Mouse (Mus musculus): ENCODE measurements around the gene Ppp6r1. TPM values are rescaled to one million over a fixed set of nuclear protein-coding genes. Genes with fewer than 3 reads are reported as not detected.

Ppp6r1 gene
- polyA plus RNA-seq, 1 experiment from 2014 or later, result 8.1 TPM

GRCm38 (mm10) chr7:4631031-4631430, 27.8 kb downstream of the Ppp6r1 start, which contains the start of gene Tmem86b:
Gene Tmem86b, minus strand, starts transcription at chr7:4631422.
- no peak within 1 kb of the TSS for H3K9ac ChIP-seq (ENCODE audit: low read length)
- H3K36me3 ChIP-seq (ENCODE audit: control insufficient read depth, insufficient read depth, low read length), result peaks cover 76% of the 10 kb centered on the region
- H3K27ac ChIP-seq (replicated peaks in 1 of 2; ENCODE audit: control insufficient read depth in 1 of 2, insufficient read depth in 1 of 2, low read depth in 2 of 2, low read length in 2 of 2), result no peak within 1 kb of the TSS
- H3K9me3 ChIP-seq (ENCODE audit: control insufficient read depth, low read length), result no peaks in the 10 kb centered on the region
- no peaks in the 10 kb centered on the region for H3K27me3 ChIP-seq (ENCODE audit: control insufficient read depth, insufficient read depth, low read length)
- 84% methylated on average over 4 of the region's 4 CpGs for WGBS
- no peak within 1 kb of the TSS for H3K4me3 ChIP-seq (ENCODE audit: control insufficient read depth in 1 of 2, insufficient read depth in 1 of 2, low read depth in 1 of 2, low read length in 2 of 2)
- ATAC-seq (ENCODE audit: insufficient number of reproducible peaks, insufficient read depth, low FRiP score, low read depth), result no peak
- H3K4me2 ChIP-seq (ENCODE audit: low read length), result no peak within 1 kb of the TSS
- H3K4me1 ChIP-seq (ENCODE audit: control insufficient read depth in 2 of 2, insufficient read depth in 2 of 2, low read length in 2 of 2), result no peaks in the 10 kb centered on the region

GRCm38 (mm10) chr7:4630198-4630597, 28.6 kb downstream of the Ppp6r1 start:
- Histone ChIP-seq H3K9ac (ENCODE audit: low read length) (no peak overlapping the region), H3K27me3 (ENCODE audit: control insufficient read depth, insufficient read depth, low read length) (no peaks in the 10 kb centered on the region), H3K4me1 (ENCODE audit: control insufficient read depth in 2 of 2, insufficient read depth in 2 of 2, low read length in 2 of 2) (no peaks in the 10 kb centered on the region), H3K27ac (replicated peaks in 1 of 2; ENCODE audit: control insufficient read depth in 1 of 2, insufficient read depth in 1 of 2, low read depth in 2 of 2, low read length in 2 of 2) (no peak overlapping the region), H3K4me3 (ENCODE audit: control insufficient read depth in 1 of 2, insufficient read depth in 1 of 2, low read depth in 1 of 2, low read length in 2 of 2) (no peak overlapping the region), H3K9me3 (ENCODE audit: control insufficient read depth, low read length) (no peaks in the 10 kb centered on the region), H3K36me3 (ENCODE audit: control insufficient read depth, insufficient read depth, low read length) (peaks cover 68% of the 10 kb centered on the region), H3K4me2 (ENCODE audit: low read length) (no peak overlapping the region; the same call in 1 of the 2 replicates)
- no peak for ATAC-seq (ENCODE audit: insufficient number of reproducible peaks, insufficient read depth, low FRiP score, low read depth)
- 67% methylated on average over 1 of the region's 1 CpGs for WGBS

GRCm38 (mm10) chr7:4629586-4629985, 29.2 kb downstream of the Ppp6r1 start:
- WGBS, result 79% methylated on average over 5 of the region's 5 CpGs
- H3K36me3 ChIP-seq (ENCODE audit: control insufficient read depth, insufficient read depth, low read length), result peaks cover 63% of the 10 kb centered on the region
- H3K4me1 ChIP-seq (ENCODE audit: control insufficient read depth in 2 of 2, insufficient read depth in 2 of 2, low read length in 2 of 2), result no peaks in the 10 kb centered on the region
- no peak overlapping the region for H3K9ac ChIP-seq (ENCODE audit: low read length)
- H3K27me3 ChIP-seq (ENCODE audit: control insufficient read depth, insufficient read depth, low read length), result no peaks in the 10 kb centered on the region
- H3K27ac ChIP-seq (replicated peaks in 1 of 2; ENCODE audit: control insufficient read depth in 1 of 2, insufficient read depth in 1 of 2, low read depth in 2 of 2, low read length in 2 of 2), result no peak overlapping the region
- no peak overlapping the region for H3K4me3 ChIP-seq (ENCODE audit: control insufficient read depth in 1 of 2, insufficient read depth in 1 of 2, low read depth in 1 of 2, low read length in 2 of 2)
- H3K4me2 ChIP-seq (ENCODE audit: low read length), result no peak overlapping the region; the same call in 1 of the 2 replicates
- no peaks in the 10 kb centered on the region for H3K9me3 ChIP-seq (ENCODE audit: control insufficient read depth, low read length)
- no peak for ATAC-seq (ENCODE audit: insufficient number of reproducible peaks, insufficient read depth, low FRiP score, low read depth)

- Histone ChIP-seq H3K4me3 (ENCODE audit: control insufficient read depth in 1 of 2, insufficient read depth in 1 of 2, low read depth in 1 of 2, low read length in 2 of 2) (no peak overlapping the region), H3K9ac (ENCODE audit: low read length) (no peak overlapping the region), H3K4me2 (ENCODE audit: low read length) (no peak overlapping the region), H3K9me3 (ENCODE audit: control insufficient read depth, low read length) (no peaks in the 10 kb centered on the region), H3K36me3 (ENCODE audit: control insufficient read depth, insufficient read depth, low read length) (peaks cover 28% of the 10 kb centered on the region), H3K27ac (replicated peaks in 1 of 2; ENCODE audit: control insufficient read depth in 1 of 2, insufficient read depth in 1 of 2, low read depth in 2 of 2, low read length in 2 of 2) (no peak overlapping the region), H3K27me3 (ENCODE audit: control insufficient read depth, insufficient read depth, low read length) (no peaks in the 10 kb centered on the region), H3K4me1 (ENCODE audit: control insufficient read depth in 2 of 2, insufficient read depth in 2 of 2, low read length in 2 of 2) (no peaks in the 10 kb centered on the region)
- no peak for ATAC-seq (ENCODE audit: insufficient number of reproducible peaks, insufficient read depth, low FRiP score, low read depth)
- WGBS, result 83% methylated on average over 2 of the region's 2 CpGs
Measured at GRCm38 (mm10) chr7:4625928-4626327, 32.9 kb downstream of the Ppp6r1 start.

- ATAC-seq (ENCODE audit: insufficient number of reproducible peaks, insufficient read depth, low FRiP score, low read depth), result no peak
- no peaks in the 10 kb centered on the region for H3K27me3 ChIP-seq (ENCODE audit: control insufficient read depth, insufficient read depth, low read length)
Measured at GRCm38 (mm10) chr7:4624343-4624742, 34.5 kb downstream of the Ppp6r1 start.

GRCm38 (mm10) chr7:4623544-4624189, 35.2 kb downstream of the Ppp6r1 start:
- H3K4me3 ChIP-seq (ENCODE audit: control insufficient read depth in 1 of 2, insufficient read depth in 1 of 2, low read depth in 1 of 2, low read length in 2 of 2), result no peak overlapping the region
- no peaks in the 10 kb centered on the region for H3K9me3 ChIP-seq (ENCODE audit: control insufficient read depth, low read length)
- no peak overlapping the region for H3K27ac ChIP-seq (replicated peaks in 1 of 2; ENCODE audit: control insufficient read depth in 1 of 2, insufficient read depth in 1 of 2, low read depth in 2 of 2, low read length in 2 of 2)
- ATAC-seq (ENCODE audit: insufficient number of reproducible peaks, insufficient read depth, low FRiP score, low read depth), result no peak
- peaks cover 6% of the 10 kb centered on the region for H3K36me3 ChIP-seq (ENCODE audit: control insufficient read depth, insufficient read depth, low read length)
- H3K27me3 ChIP-seq (ENCODE audit: control insufficient read depth, insufficient read depth, low read length), result no peaks in the 10 kb centered on the region
- H3K9ac ChIP-seq (ENCODE audit: low read length), result no peak overlapping the region
- 23% methylated on average over 4 of the region's 4 CpGs for WGBS
- H3K4me1 ChIP-seq (ENCODE audit: control insufficient read depth in 2 of 2, insufficient read depth in 2 of 2, low read length in 2 of 2), result no peaks in the 10 kb centered on the region
- H3K4me2 ChIP-seq (ENCODE audit: low read length), result no peak overlapping the region

More at GRCm38 (mm10) chr7:4624343-4624742, 34.5 kb downstream of the Ppp6r1 start:
- Histone ChIP-seq H3K9ac (ENCODE audit: low read length) (no peak overlapping the region), H3K4me1 (ENCODE audit: control insufficient read depth in 2 of 2, insufficient read depth in 2 of 2, low read length in 2 of 2) (no peaks in the 10 kb centered on the region), H3K4me3 (ENCODE audit: control insufficient read depth in 1 of 2, insufficient read depth in 1 of 2, low read depth in 1 of 2, low read length in 2 of 2) (no peak overlapping the region), H3K27ac (replicated peaks in 1 of 2; ENCODE audit: control insufficient read depth in 1 of 2, insufficient read depth in 1 of 2, low read depth in 2 of 2, low read length in 2 of 2) (no peak overlapping the region), H3K4me2 (ENCODE audit: low read length) (no peak overlapping the region), H3K36me3 (ENCODE audit: control insufficient read depth, insufficient read depth, low read length) (peaks cover 12% of the 10 kb centered on the region), H3K9me3 (ENCODE audit: control insufficient read depth, low read length) (no peaks in the 10 kb centered on the region)
- WGBS, result 43% methylated on average over 1 of the region's 1 CpGs

GRCm38 (mm10) chr7:4619979-4620378, 38.8 kb downstream of the Ppp6r1 start:
- no peak overlapping the region for H3K27ac ChIP-seq (replicated peaks in 1 of 2; ENCODE audit: control insufficient read depth in 1 of 2, insufficient read depth in 1 of 2, low read depth in 2 of 2, low read length in 2 of 2)
- ATAC-seq (ENCODE audit: insufficient number of reproducible peaks, insufficient read depth, low FRiP score, low read depth), result no peak
- H3K27me3 ChIP-seq (ENCODE audit: control insufficient read depth, insufficient read depth, low read length), result no peaks in the 10 kb centered on the region
- WGBS, result 34% methylated on average over 1 of the region's 1 CpGs
- H3K36me3 ChIP-seq (ENCODE audit: control insufficient read depth, insufficient read depth, low read length), result no peaks in the 10 kb centered on the region
- no peak overlapping the region for H3K4me3 ChIP-seq (ENCODE audit: control insufficient read depth in 1 of 2, insufficient read depth in 1 of 2, low read depth in 1 of 2, low read length in 2 of 2)
- H3K4me2 ChIP-seq (ENCODE audit: low read length), result no peak overlapping the region
- H3K9ac ChIP-seq (ENCODE audit: low read length), result no peak overlapping the region
- no peaks in the 10 kb centered on the region for H3K4me1 ChIP-seq (ENCODE audit: control insufficient read depth in 2 of 2, insufficient read depth in 2 of 2, low read length in 2 of 2)
- no peaks in the 10 kb centered on the region for H3K9me3 ChIP-seq (ENCODE audit: control insufficient read depth, low read length)
